Mouse (Mus musculus): ENCODE data around the gene Ppp1r12a.

DNA sequence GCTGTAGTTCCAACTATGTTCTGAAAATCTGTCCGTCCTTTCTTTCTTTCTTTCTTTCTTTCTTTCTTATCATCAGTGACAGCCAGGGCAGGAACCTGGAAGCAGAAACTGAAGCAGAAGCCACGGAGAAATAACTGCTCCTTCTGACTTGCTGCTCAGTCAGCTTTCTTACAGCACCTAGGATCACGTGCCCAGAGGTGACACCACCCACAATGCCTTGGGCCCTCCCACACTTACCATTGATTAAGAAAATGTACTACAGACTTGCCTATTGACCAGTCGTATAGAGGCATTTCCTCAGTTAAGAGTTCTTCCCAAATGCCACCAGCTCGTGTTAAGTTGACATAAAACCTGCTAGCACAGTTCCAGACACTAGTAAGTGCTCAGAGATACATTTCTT lies 12.1 kb downstream of the Ppp1r12a start:
- no peak for TF ChIP-seq CTCF (conservative IDR thresholded peaks at IDR 0.05; ENCODE audit: low read length)
- TF ChIP-seq NANOG (IDR thresholded peaks at IDR 0.05; ENCODE audit: borderline replicate concordance, low read length): no peak
- no peak for TF ChIP-seq POU5F1 (IDR thresholded peaks at IDR 0.05; ENCODE audit: borderline replicate concordance, low read length)

All from E14TG2a.4 (cell line).